Mouse (Mus musculus) natural killer cell, adult 2 months (primary cell): Measurements from ENCODE around the gene Ramp1.

Experiments used
- DNase-seq, 2 experiments: peaks; one replicate each; pipeline ENCODE4 v3.0.0; 2022; ENCODE audit warnings: low spot score in 2 of 2

Ramp1 gene

DNA sequence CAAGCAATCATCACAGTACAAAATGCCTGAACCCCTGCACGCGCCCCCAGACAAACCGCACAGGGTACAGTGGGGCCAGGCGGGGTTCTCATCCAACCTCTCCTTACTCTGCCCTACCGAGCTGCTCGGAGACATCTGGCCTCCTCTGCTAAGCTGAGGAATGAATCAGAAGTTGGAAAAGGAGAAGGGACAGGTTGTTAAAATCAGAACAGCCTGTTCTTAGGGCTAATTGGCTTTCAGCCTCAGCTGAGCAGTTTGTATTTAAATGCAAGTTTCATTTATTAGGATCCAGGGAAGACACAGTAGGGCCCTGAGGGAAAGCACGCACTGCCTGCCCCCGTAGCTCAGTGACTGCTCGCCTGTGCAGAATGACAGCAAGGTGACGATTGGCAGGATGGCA lies 20.2 kb downstream of the Ramp1 start:
- no peak for DNase-seq

DNA sequence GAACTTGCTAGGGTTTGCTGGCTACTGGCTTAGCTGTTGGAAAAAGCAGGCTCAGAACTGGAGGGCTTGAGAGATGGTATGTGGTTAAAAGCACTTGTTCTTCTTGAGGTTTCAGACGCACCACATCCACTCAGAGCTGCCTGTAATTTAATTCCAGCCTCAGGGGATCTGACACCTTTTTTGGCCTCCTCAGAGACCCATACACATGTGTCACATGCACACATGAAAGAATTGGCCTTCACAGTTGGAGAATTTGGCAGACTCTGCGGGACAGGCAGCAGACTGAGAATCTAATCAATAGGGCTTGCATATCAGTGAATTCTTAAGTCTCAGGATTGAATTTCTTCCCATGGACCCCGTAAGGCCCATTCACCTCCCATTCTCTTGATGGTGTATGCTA lies 21.5 kb downstream of the Ramp1 start:
- DNase-seq: no peak

DNA sequence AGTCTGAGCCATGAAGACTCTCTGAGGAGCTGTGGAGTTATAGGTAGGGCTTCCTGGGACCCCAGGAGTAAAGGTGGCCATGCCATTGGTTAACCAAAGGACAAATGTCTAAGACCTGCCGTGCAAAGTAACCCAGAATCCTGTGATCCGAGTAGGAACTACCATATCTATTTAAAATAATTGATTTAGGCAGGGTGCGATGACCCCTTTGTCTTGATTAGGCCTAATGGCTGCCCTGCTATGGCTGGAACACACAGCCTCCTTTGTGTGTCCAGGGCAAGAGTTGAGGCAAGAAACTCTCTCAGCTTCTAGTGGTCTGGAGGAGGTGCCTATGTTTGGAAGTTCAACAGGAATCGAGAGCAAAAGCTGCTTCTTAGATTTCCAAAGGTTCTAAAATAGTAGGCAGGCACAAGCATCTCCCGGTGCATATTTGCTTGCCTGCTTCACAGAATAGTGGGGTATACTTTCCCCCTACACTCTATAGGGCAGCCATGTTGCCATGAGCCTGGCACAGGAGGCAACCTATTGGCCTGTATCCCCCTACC lies 24.7 kb downstream of the Ramp1 start:
- no peak for DNase-seq

DNA sequence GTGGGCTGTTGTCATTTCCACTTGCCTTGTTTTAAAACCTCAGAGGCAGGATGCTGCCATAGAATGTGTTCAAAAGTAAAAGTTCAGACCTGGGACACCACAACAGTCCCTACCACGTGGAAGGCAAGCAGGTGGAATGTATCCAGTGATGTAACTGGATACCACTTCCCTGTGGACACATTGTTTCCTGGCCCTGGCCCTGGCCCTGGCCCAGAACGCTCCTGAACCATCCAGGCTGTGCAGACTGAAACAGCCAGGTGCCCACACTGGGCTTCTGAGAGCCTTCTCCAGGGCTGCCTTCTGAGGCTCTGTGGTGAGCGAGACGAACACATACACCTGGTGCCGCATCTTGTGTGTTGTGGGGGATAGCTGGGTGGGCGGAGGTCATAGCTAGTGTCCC lies 26.0 kb downstream of the Ramp1 start:
- no peak for DNase-seq

DNA sequence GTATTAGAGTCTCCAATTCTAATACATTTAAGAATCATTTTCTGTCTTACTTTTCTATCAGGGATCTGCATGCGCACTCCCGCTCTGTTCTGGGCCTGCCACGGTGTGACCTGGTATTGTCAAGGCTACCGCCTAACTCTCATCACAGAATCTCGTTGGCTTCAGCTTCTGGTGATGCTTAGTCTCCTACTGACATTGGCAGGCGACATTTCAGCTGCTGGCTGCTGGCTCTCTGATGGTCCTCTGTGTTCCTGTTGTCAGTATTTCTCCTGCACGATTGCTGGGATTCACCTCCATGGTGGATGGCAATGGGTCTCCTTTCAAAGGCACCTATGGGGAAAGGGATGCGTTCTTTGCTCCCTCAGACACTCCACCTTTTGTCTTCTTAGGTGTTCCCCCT lies 26.7 kb downstream of the Ramp1 start:
- DNase-seq: no peak

DNA sequence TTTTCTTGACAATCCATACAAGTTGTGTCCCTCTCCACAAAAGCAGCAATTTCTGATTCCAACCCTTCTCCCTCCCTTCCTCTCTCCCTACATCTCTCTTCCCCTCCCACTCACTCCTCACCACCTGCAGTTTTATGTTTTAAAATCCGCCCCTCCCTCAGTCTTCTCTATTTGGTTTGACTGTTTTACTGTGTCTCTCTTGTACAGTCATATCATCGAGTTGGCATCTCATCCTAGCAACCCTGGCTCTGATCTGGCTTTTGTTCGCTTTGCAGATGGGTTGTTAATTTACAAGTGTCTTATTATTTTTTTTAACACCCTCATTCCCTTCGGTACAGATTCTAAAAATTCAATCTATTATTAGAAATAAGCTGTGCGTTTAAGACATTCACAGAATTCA lies 27.3 kb downstream of the Ramp1 start:
- DNase-seq: no peak

DNA sequence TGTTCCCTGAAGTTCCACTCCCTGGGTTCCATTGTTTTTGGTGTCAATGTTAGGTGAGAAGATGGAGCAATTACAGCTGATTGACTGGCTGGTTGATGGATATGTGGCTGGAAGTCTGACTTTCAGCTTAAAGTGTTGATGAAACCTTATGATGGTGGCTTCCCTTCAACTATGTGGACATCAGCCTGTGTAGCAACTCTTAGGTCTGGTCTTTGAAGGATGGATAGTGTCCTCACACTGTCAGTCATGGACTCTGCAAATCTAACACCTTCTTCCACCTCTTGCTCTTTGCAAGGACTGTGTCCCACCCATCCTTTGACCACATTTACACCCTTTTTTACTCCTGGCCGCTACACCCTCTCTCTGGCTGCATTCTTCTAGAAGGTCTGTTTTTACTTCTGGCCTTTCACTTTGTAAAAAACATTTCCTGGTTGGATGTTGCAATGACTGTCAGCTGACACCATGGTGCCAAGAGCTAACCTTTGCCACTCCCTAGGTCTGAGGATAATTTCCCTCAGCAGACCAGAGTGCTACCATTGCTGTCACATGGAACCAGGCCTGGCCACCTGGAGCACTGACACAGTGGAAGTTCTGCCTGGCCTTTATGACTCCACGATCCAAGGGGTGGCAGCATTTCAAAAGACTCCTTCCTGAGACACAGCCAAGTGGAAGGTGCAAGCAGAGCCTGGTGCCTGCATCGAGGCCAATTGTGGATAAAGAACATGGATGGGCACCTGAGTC lies 27.9 kb downstream of the Ramp1 start:
- no peak for DNase-seq

DNA sequence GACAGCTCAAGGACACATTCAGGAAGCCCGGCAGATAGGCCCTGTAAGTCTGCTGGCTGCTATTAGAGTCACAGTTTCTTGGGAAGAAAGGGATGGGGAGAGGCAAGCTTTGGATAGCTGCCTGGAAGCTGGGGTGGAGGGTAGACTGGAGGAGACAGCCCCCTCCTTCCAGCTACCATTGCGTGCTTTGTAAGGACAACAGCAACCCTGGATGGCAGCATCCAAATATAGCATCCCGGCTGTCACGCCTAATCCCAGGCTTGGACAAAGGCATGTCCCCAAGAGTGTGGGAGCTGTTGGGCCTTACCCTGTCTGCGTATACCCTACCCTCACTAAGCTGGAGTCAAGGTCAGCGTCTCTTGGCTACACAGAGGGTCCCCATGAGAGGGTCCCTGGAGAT lies 29.7 kb downstream of the Ramp1 start:
- no peak for DNase-seq

DNA sequence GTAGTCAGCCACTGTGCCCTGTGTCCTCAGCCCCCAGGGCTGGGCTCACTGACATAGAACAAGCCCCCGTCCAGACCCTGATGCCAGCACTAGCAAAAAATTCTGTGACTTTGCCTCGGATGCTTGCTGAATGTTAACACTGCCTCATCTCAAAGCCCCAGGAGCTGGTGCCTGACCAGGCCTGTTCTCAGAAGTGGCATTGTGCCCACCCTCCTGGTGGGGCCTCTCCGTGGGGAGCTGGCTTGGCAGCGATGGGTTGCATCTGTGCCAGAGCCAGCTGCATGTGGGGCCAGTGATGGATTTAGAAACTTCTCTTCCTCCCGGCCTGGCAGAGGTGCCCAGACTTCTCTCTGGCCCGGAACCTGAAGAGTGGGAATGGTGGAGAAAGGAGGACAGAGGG lies 30.2 kb downstream of the Ramp1 start:
- DNase-seq: no peak

DNA sequence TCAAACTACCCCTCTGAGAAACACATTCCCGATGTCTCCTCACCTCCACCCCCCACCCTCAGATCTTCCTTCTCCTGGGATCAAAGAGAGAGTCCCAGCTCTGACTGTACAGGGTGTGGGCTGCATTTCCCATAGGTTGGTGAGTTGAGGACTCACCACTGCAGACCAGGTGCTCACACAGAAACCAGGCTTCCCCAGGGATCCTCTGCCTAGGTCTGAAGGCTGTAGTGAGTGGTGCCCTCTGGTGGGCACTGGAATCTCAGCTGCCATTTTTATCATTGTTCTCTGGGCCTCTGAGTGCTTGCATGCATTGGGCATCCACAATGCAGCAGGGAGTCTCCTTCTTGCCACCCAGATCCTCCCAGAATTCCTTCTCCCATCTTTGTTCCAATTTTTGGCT lies 31.5 kb downstream of the Ramp1 start:
- peak; percentile 13 to 39 for DNase-seq

DNA sequence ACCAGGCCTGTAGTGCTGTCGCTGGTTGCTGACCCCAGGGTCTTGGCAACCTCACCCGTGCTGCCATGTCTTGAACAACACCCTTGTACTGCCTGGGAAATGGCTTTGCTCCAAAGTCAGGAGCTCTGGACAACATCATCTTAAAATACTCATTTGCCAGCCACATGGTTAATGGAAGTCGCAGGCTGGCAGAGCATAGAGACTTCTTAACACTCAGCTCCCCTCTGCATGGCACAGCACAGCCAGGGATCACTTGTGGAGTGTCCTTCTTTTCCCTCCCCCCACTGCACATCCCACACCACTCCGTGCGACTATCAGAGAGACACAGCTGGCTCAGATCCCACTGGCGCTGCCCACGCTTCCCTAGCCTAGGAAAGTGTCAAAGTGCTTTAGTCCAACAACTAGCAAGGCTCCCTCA lies 32.0 kb downstream of the Ramp1 start:
- DNase-seq: no peak

DNA sequence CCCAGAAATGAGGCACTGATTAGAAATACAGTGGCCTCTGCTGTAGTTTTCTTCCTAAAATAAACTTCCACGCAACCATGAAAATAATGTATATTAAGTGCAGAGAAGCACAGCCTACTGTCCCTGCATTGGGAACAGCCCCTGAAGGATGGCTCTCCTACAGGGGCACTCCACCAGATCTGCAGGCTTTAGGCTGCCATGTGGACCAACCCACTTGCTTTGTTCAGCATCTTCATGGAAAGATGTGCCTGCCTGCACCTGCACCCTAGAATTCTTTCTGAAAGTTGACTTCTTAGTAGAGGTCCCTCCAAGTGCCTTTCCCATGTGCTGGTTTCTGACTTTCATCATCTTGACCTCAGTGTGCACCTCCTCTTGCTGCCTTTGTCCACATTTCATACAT lies 35.6 kb downstream of the Ramp1 start:
- no peak for DNase-seq

DNA sequence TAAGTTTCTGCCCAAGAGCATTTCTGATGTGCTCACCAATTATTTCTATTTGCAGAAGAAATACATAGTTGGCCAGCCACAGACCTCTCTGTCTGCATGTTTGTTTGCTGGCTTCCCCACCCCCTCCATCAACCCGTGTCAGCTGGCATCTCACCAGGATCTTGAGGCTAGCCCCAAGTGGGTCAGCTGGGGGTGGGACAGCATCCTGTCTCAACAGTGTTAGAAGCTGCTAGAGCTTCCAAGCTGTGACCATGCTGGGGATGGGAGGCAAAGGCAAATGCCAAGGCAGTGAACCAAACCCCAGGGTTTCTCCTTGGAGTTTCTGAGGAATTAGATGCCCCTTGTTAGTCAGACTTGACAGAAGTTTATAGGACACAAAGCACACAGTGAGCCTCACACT lies 36.4 kb downstream of the Ramp1 start:
- DNase-seq: no peak

DNA sequence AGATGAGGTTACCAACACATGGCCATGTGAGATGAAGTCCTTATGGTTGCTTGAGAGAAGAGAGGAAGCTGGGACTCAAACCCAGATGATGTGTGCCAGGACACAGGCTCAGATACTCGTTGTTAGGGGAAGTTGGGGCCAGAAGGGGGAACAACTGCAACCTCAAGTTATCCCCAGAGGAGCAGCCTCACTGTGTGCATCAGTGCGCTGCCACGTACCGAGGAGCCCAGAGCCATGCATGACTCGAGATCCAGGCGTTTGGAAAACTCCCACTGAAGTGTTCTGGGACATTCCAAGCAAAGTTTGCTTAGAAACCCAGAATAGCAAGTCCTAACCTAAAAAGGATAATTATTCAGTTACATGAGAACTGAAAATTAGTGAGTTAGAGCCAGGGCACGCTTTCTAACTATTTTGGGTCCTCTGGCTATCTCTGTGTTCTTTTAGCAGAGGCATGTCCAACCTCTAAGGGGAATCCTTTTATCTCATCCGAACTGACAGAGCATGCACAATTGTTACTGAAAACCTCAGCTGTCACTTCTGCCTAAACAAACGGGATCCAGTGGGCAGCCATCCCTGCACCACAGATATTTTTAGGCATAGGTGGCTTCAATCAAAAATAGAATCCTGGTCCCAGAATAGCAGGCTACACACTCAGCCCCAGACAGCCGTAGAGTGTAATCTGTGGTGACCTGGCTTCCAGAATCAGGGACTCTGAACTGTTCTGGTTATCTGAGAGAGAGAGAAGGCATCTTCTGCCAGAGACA lies 37.1 kb downstream of the Ramp1 start:
- DNase-seq: peak in 1 of 2 experiments; percentile 50

DNA sequence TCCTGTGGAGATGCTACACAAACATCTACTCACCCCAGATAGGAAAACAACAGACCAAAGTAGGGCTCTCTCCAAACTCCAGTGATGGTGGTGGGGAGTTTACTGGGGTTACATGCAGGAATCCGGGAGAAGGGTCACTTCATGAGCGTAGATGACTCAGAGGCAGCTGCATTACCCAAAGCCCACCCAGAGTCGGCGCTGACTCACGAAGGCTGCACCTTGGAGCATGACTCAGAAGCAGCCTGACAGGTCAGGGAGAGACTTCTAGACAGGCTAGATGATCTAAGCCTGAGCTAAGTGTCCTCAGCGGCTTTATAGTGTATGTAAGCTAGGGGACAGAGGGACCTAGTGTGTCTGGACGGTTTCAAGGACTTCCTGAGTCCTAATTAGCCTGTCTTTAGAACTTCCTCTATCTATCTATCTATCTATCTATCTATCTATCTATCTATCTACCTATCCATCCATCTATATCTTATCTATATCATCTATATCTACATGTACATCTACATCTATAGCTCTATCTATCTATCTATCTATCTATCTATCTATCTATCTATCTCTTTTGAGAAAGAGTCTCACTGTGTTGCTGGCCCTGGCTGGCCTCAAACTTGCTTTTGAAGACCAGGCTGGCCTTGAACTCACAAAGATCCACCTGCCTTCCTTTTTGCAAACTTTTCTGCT lies 40.2 kb downstream of the Ramp1 start:
- no peak for DNase-seq

DNA sequence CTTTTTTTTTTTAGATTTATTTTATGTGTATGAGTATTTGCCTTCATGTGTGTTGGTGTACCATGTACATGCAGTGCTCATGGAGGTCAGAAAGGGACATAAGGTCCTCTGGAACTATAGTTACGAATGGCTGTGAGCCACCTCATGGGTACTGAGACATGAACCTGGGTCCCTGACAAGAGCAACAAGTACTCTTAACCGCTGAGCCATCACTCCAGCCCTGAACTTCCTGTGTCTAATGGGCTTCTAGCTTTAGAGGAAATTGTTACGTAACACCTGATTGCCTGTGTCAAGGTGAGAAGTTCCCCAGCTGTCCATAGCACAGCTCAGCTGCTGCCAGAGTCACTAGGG lies 40.7 kb downstream of the Ramp1 start:
- peak; percentile 42 to 61 for DNase-seq

DNA sequence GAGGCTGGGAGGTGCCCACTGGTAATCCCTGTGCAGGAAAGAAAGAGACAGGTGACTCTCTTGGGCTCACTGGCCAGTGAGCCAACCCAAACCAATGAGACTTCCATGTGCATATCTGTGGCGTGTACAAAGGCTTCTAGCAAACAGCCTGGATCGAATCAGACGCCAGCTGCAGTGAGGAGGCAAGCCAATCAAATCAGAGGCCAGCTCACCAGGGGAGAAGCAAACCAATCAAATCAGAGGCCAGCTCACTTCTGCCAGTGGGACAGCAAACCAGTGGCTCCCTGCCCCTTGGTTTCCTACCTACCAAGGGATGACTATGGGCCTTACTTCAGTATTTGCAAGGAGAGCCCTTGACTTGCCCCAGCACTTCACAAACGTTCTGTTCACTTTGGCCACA lies 46.9 kb downstream of the Ramp1 start:
- no peak for DNase-seq

DNA sequence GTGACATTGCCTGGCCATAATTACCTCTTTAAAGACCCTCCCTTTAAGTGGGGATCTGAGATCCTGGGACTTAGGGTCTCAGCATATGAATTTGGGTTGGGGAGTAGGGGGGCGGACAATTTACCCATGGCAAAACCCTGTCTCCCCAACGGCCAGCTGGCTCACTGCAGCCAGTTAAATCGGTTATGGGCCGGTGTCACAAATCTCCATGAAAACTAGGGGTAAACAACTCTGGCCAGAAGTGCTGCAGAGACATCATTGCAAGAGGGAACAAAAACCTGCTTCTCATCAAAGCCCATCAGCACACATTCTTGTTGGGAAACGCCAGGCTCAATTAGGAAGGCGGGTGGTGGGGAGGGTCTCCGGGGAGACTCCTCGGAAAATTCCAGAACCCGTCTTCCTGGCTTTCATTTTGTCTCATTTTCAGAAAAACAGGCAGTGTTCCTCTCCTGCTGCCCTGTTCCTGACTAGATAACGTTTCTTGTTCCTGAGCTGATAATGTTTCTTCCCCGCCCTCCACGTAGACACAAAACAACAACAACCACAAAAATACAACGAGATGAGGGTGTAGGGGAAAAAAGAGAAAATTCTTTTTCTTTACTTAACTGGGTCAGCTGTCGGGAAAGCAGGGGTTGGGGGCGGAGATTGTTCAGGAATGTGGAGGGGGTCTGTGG lies 47.9 kb downstream of the Ramp1 start:
- no peak for DNase-seq

DNA sequence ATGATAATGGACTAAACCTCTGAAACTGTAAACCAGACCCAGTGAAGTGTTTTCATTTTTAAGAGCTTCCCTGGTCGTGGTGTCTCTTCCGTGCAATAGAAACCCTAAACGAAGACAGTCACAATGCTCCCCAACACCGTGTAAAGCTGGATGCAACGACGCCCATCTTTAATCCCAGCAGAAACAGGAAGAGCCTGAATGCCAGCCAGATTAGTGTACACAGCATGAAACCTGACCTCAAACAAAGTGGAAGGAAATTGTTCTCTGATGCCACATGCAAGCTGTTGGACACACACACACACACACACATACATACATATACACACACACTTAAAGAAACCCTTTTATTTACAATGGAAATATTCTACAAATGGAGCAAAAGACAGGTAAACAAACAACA lies 51.5 kb downstream of the Ramp1 start:
- DNase-seq: no peak

DNA sequence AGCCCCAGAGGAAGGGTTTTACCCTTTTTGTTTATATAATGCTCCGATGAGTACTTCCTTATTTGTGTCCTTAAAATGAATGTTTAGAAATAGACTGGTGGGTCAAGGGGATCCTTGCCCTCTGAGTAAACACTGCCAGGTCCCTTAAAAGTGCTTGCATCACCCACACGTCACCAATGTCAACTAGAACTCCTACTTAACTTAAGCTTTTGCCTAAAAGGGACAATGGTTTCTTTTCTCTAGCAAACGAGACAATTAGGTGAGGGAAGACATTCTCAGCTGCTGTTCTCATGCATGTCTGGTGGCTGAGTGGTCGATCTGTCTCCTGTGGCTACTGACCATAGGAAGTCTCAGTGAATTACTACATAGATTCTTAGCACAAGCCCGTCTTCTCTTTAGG lies 52.3 kb downstream of the Ramp1 start:
- no peak for DNase-seq

DNA sequence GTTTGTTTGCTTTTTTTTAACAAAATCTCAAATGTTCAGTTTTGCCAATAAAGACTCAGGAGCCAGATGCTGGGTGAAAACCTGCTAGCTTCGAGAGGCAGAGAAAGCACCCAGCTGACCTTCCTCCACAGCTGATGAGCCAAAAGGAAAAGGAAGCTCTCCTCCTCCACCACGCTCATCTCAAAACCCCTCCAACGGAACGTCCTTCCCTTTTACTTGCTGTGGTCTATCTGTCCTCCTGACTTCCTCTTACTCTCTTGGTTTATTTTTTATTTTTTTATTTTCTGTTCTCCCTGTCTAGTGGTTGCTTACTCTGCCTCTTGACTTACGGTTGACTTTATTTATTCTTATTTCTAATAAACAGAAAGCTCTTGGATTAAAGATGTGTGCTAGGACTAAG lies 55.8 kb downstream of the Ramp1 start:
- DNase-seq: no peak

DNA sequence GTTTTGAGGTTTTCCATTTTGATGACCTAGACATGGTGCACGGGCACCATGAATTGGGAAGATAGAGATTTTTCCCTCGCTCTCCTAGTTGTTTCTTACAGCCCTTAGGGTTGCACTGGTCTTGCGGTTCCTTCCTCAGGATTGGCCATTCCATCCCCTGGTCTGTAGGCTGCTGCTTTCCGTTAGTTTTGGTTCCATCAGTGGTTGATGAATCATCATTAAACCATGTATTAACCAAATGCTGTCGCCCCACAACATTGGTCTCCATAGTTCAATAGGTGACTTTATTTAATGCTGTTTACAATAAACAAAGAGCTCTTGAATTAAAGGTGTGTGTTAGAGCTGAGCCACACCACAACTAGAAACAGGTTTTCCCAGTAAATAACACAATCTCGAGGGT lies 58.1 kb downstream of the Ramp1 start:
- no peak for DNase-seq
